Mouse (Mus musculus): ENCODE measurements at regions not wholly inside any gene's neighbourhood (a gene's known extent, or its start where the extent isn't known, plus 50 kb on each side); places are given as distances from the start of the nearest gene placed in this dataset.

- TF ChIP-seq EP300 (IDR thresholded peaks at IDR 0.05; ENCODE audit: insufficient read depth, low read depth, low read length) (no peak), CTCF (IDR thresholded peaks at IDR 0.05) (no peak)
Observed at GRCm38 (mm10) chr10:17366042-17366740, 356.8 kb upstream of the Cited2 start.

Data from heart, adult 2 months (tissue).